Comparison of ENCODE assay signal across 14 mouse cellular contexts in genomic region chr7:134748376-134748775, GRCm38 (mm10).
DNase-seq lines count a peak whose midpoint lies in the region.
"Had no signal": no experiment of that assay in that cellular context is flagged by ENCODE, and none has a peak within 500 bp of the region (broad histone marks: within the 10 kb centered on the region; RNA-seq: fewer than 3 reads in every experiment).

No protein-coding gene starts in this region.

- DNase-seq in adrenal gland, adult (ENCODE audit: inconsistent age in 2 of 2, low spot score in 1 of 2), result peak; percentile 77 to 88
- DNase-seq in adrenal gland, postnatal 4 days (ENCODE audit: low spot score in 2 of 2), result no peak
- peak; percentile 54 for DNase-seq in adrenal gland, postnatal 10 days
- DNase-seq in adrenal gland, postnatal 25 days, result peak; percentile 44
- no peak for DNase-seq in cerebellum, adult 9-10 months
- no peak for DNase-seq in left cerebral cortex, adult 8-10 months (ENCODE audit: low spot score in 2 of 2)
- DNase-seq in lung, postnatal 4 days, result no peak
- DNase-seq: B cell, adult 2 months; cerebellum, adult 11-12 months; cerebellum, adult 2 months; cerebellum, adult 9-11 months; cerebellum, postnatal 14 days; cerebellum, postnatal 36 days; embryo, embryonic 11 days had no signal

Comparison
In these comparisons a context has a peak if more than half of its experiments do, and no peak if none do; other contexts are left out.
1. DNase-seq: peak in adrenal gland, adult (2 of 2), adrenal gland, postnatal 10 days (single experiment) and adrenal gland, postnatal 25 days (single experiment); none in adrenal gland, postnatal 4 days (0 of 2), cerebellum, adult 9-10 months (single experiment), left cerebral cortex, adult 8-10 months (0 of 2) and lung, postnatal 4 days (0 of 2).